Mouse (Mus musculus) ES-Bruce4 (cell line): ENCODE measurements at regions not wholly inside any gene's neighbourhood (a gene's known extent, or its start where the extent isn't known, plus 50 kb on each side); places are given as distances from the start of the nearest gene placed in this dataset.

ENCODE experiments used
- CTCF ChIP-seq: IDR thresholded peaks from one replicate; pipeline ENCODE4 v1.8.1; 2011; ENCODE audit warnings: low read depth, low read length
- EP300 ChIP-seq: IDR thresholded peaks from 2 replicates; pipeline ENCODE4 v1.6.1; 2011; ENCODE audit warnings: low read depth, low read length; ENCODE audit not compliant: insufficient read depth
- POLR2A ChIP-seq: IDR thresholded peaks from one replicate; pipeline ENCODE4 v1.8.1; 2011; ENCODE audit warnings: low read length; ENCODE audit not compliant: insufficient read depth

DNA sequence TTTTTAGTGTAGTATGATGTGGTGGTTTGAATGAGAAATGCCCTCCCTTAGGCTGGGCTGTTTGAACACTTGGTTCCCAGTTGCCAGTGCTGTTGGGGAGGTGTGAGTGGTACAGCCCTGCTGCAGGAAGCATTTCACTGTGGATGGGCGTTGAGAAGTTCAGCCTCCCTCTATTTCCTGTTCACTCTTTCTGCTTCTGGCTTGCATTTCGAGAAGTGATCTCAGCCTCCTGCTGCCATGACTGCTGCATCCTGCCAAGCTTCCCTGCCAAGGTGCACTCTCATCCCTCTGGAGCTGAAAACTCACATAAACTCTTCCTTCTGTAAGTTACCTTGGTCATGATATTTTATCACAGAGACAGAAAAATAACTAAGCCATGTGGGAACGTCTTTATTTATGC lies 525.8 kb downstream of the Psat1 start:
- TF ChIP-seq CTCF: no peak
- TF ChIP-seq POLR2A: no peak
- no peak for TF ChIP-seq EP300
